Mouse (Mus musculus) stomach, postnatal 0 days (tissue): ENCODE data around the gene Xxylt1.

Source experiments
- CTCF ChIP-seq: IDR thresholded peaks from 2 replicates; pipeline ENCODE4 v1.5.1; 2016; ENCODE audit warnings: antibody characterized with exemption, low read depth, mild to moderate bottlenecking, moderate library complexity
- EP300 ChIP-seq: optimal IDR thresholded peaks from 2 replicates; pipeline ENCODE3; 2016; ENCODE audit warnings: antibody characterized with exemption

DNA sequence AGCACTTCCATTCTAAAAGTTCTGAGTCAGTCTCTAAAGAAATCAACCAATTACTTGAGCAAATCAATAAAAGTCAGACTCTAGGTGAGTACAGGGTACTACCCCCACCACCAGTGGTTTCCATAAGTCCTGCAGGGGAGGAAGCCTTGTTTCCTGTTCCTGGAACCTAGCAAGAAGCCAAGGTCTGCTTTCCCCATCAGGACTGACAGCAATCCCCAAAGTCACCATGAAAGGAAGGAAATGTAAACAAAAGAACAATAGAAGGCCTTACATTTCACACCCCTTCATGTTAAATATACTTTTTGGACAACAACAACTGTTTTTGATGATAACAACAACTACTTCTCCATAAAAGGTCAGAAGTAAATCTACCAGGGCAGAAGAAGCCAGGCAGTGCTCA is 53.6 kb downstream of the Xxylt1 start:
- TF ChIP-seq CTCF (no peak), EP300 (no peak)
